In genomic region chr1:168376330-168376729, GRCm38 (mm10) we compare ENCODE assay signal across 14 mouse cellular contexts. TPM values are rescaled to one million over a fixed set of nuclear protein-coding genes. Genes with fewer than 3 reads are reported as not detected.
A peak's percentile ranks its signal among the peaks of the same experiment; 100 is the strongest.
DNase-seq lines count a peak whose midpoint lies in the region; ATAC-seq and TF ChIP-seq lines count a peak whose summit lies in the region.
"Had no signal": no experiment of that assay in that cellular context is flagged by ENCODE, and none has a peak within 500 bp of the region (broad histone marks: within the 10 kb centered on the region; RNA-seq: fewer than 3 reads in every experiment).

No protein-coding gene starts in this region.

- DNase-seq in heart, postnatal 0 days (ENCODE audit: low spot score) = no peak
- peak; percentile 55 for DNase-seq in lung, embryonic 14.5 days
- DNase-seq in lung, adult 18-20 months = no peak
- DNase-seq in adipocyte (ENCODE audit: low spot score) = peak; percentile 27
- DNase-seq in stomach, postnatal 0 days (ENCODE audit: low spot score) = no peak
- no peak for DNase-seq in left cerebral cortex, postnatal 4 days
- DNase-seq: cerebellum, adult 9-10 months; layer of hippocampus, adult 9-11 months had no signal

- H3K27ac ChIP-seq in heart, postnatal 0 days (ENCODE audit: low read depth) = peak overlapping the region; percentile 74; the same call in 1 of the 2 replicates
- no peak overlapping the region for H3K27ac ChIP-seq in heart, embryonic 11.5 days (ENCODE audit: low read depth, low read length)
- no peak overlapping the region for H3K27ac ChIP-seq in lung, embryonic 14.5 days (ENCODE audit: low read depth)
- H3K27ac ChIP-seq in stomach, postnatal 0 days (replicated peaks) = no peak overlapping the region
- H3K27ac ChIP-seq: hindbrain, embryonic 14.5 days; limb, embryonic 13.5 days had no signal

- H3K4me3 ChIP-seq in heart, postnatal 0 days (ENCODE audit: low read depth, low read length) = no peak overlapping the region
- no peak overlapping the region for H3K4me3 ChIP-seq in heart, embryonic 11.5 days (ENCODE audit: low read depth, low read length)
- H3K4me3 ChIP-seq in lung, embryonic 14.5 days (ENCODE audit: low read depth, low read length) = no peak overlapping the region
- H3K4me3 ChIP-seq in stomach, postnatal 0 days (ENCODE audit: low read depth, low read length) = no peak overlapping the region
- H3K4me3 ChIP-seq: limb, embryonic 13.5 days; myocyte had no signal

- TF ChIP-seq EP300 in heart, postnatal 0 days (IDR thresholded peaks at IDR 0.05; ENCODE audit: low read depth) = no peak
- TF ChIP-seq EP300 in stomach, postnatal 0 days (optimal IDR thresholded peaks at IDR 0.05) = no peak

- no peak for ATAC-seq in heart, postnatal 0 days (ENCODE audit: insufficient read depth, low read depth)
- no peak for ATAC-seq in heart, embryonic 11.5 days (replicated peaks; ENCODE audit: insufficient number of reproducible peaks, low FRiP score, low TSS enrichment)
- ATAC-seq in lung, embryonic 14.5 days (ENCODE audit: insufficient read depth) = no peak
- ATAC-seq in stomach, postnatal 0 days (ENCODE audit: low FRiP score, low TSS enrichment) = no peak
- ATAC-seq: forebrain, embryonic 16.5 days had no signal

- no peaks in the 10 kb centered on the region for H3K27me3 ChIP-seq in heart, postnatal 0 days (ENCODE audit: control insufficient read depth, insufficient read depth, low read length)
- no peaks in the 10 kb centered on the region for H3K27me3 ChIP-seq in heart, embryonic 11.5 days (ENCODE audit: control insufficient read depth, insufficient read depth, low read length)
- H3K27me3 ChIP-seq in lung, embryonic 14.5 days (ENCODE audit: insufficient read depth, low read length) = no peaks in the 10 kb centered on the region
- H3K27me3 ChIP-seq in stomach, postnatal 0 days (ENCODE audit: control insufficient read depth, insufficient read depth, low read length) = no peaks in the 10 kb centered on the region

- WGBS in heart, postnatal 0 days = 18% methylated on average over 3 of the region's 3 CpGs
- 47% methylated on average over 3 of the region's 3 CpGs for whole genome bisulfite sequencing in heart, embryonic 11.5 days (ENCODE audit: insufficient replicate concordance)
- 23% methylated on average over 3 of the region's 3 CpGs for WGBS in lung, embryonic 14.5 days
- WGBS in stomach, postnatal 0 days = 18% methylated on average over 3 of the region's 3 CpGs

- no peak overlapping the region for H3K4me2 ChIP-seq in heart, postnatal 0 days (ENCODE audit: low read depth, low read length)
- no peak overlapping the region for H3K4me2 ChIP-seq in heart, embryonic 11.5 days
- H3K4me2 ChIP-seq in lung, embryonic 14.5 days = no peak overlapping the region
- no peak overlapping the region for H3K4me2 ChIP-seq in stomach, postnatal 0 days (replicated peaks; ENCODE audit: low read depth)
- H3K4me2 ChIP-seq: hindbrain, embryonic 14.5 days; limb, embryonic 13.5 days had no signal

- no peak overlapping the region for H3K9ac ChIP-seq in heart, postnatal 0 days (replicated peaks; ENCODE audit: low read depth, low read length)
- H3K9ac ChIP-seq in heart, embryonic 11.5 days (ENCODE audit: low read depth, low read length) = no peak overlapping the region
- no peak overlapping the region for H3K9ac ChIP-seq in lung, embryonic 14.5 days
- H3K9ac ChIP-seq in stomach, postnatal 0 days (ENCODE audit: low read length) = no peak overlapping the region
- H3K9ac ChIP-seq: hindbrain, embryonic 14.5 days; limb, embryonic 13.5 days had no signal

- H3K36me3 ChIP-seq in heart, postnatal 0 days (replicated peaks; ENCODE audit: control insufficient read depth, insufficient read depth, low read length) = 0 out of 2 replicates have a peak, but pooled peaks cover 1% of the 10 kb centered on the region
- H3K36me3 ChIP-seq in heart, embryonic 11.5 days (ENCODE audit: control insufficient read depth, insufficient read depth, low read length) = peaks cover 3% of the 10 kb centered on the region; the same call in 1 of the 2 replicates
- H3K36me3 ChIP-seq in lung, embryonic 14.5 days (ENCODE audit: insufficient read depth) = peaks cover 25% of the 10 kb centered on the region; the same call in 1 of the 2 replicates
- H3K36me3 ChIP-seq in stomach, postnatal 0 days (ENCODE audit: control insufficient read depth, insufficient read depth, low read length) = no peaks in the 10 kb centered on the region

- H3K4me1 ChIP-seq in heart, postnatal 0 days (ENCODE audit: control insufficient read depth, insufficient read depth) = peaks cover 40% of the 10 kb centered on the region
- H3K4me1 ChIP-seq in heart, embryonic 11.5 days (ENCODE audit: control insufficient read depth, insufficient read depth, low read length) = peaks cover 17% of the 10 kb centered on the region
- peaks cover 14% of the 10 kb centered on the region for H3K4me1 ChIP-seq in lung, embryonic 14.5 days (ENCODE audit: insufficient read depth)
- H3K4me1 ChIP-seq in stomach, postnatal 0 days (replicated peaks; ENCODE audit: control insufficient read depth, insufficient read depth) = peaks cover 4% of the 10 kb centered on the region; the same call in 1 of the 2 replicates

- no peaks in the 10 kb centered on the region for H3K9me3 ChIP-seq in heart, postnatal 0 days (replicated peaks; ENCODE audit: control insufficient read depth, low read length)
- no peaks in the 10 kb centered on the region for H3K9me3 ChIP-seq in heart, embryonic 11.5 days (replicated peaks; ENCODE audit: control insufficient read depth, low read length)
- H3K9me3 ChIP-seq in lung, embryonic 14.5 days (ENCODE audit: low read depth, low read length) = no peaks in the 10 kb centered on the region
- H3K9me3 ChIP-seq in stomach, postnatal 0 days (ENCODE audit: control insufficient read depth, low read length) = no peaks in the 10 kb centered on the region
- H3K9me3 ChIP-seq: limb, embryonic 13.5 days had no signal

- peak; percentile 52 for TF ChIP-seq CTCF in heart, postnatal 0 days (IDR thresholded peaks at IDR 0.05; ENCODE audit: low read depth)
- TF ChIP-seq CTCF in lung, embryonic 14.5 days (IDR thresholded peaks at IDR 0.05; ENCODE audit: low read depth) = peak; percentile 49
- peak; percentile 69 for TF ChIP-seq CTCF in stomach, postnatal 0 days (IDR thresholded peaks at IDR 0.05; ENCODE audit: low read depth)

- intact Hi-C loops in left cerebral cortex, postnatal 4 days (cut with DNase I) = no loop called here

RNA-seq across cellular contexts. Expression of gene Pbx1, which starts 55.7 kb away (rescaled TPM):
- 31.3 and 42.9 TPM in 2 replicates for total RNA-seq in heart, postnatal 0 days (2014; rRNA removed; ENCODE audit: low replicate concordance)
- 15.7 and 17.1 TPM in 2 replicates for polyA plus RNA-seq in heart, postnatal 0 days (2015; fragmentation: Nextera tagmentation; extraction: Ambion mirVana)
- polyA plus RNA-seq in heart, embryonic 11.5 days (2014; fragmentation: Nextera tagmentation; extraction: Ambion mirVana) = 25.0 and 33.5 TPM in 2 replicates
- polyA plus RNA-seq in lung, embryonic 14.5 days (2014; fragmentation: Nextera tagmentation; extraction: Ambion mirVana) = 48.8 TPM in 2 replicates
- polyA plus RNA-seq in stomach, postnatal 0 days (2015; fragmentation: Nextera tagmentation; extraction: Ambion mirVana) = 23.1 and 23.2 TPM in 2 replicates
- total RNA-seq in left cerebral cortex, postnatal 4 days (2021) = 100 to 1,000 TPM; 284 to 303 TPM
- total RNA-seq: MEL had no signal

Comparison
In these comparisons a context has a peak if more than half of its experiments do, and no peak if none do; other contexts are left out.
1. DNase-seq: peak in lung, embryonic 14.5 days (single experiment) and adipocyte (single experiment); none in heart, postnatal 0 days (single experiment), lung, adult 18-20 months (0 of 2), stomach, postnatal 0 days (single experiment) and left cerebral cortex, postnatal 4 days (single experiment).
2. Peak in every context shown above with its lines, with median percentiles within 50 percentile points of each other: CTCF ChIP-seq.